Mouse (Mus musculus) kidney, adult 9 months (tissue): ENCODE measurements at regions not wholly inside any gene's neighbourhood (a gene's known extent, or its start where the extent isn't known, plus 50 kb on each side); places are given as distances from the start of the nearest gene placed in this dataset.

Source experiments
- DNase-seq: peaks from one replicate; pipeline ENCODE4 v3.0.0; 2022

DNA sequence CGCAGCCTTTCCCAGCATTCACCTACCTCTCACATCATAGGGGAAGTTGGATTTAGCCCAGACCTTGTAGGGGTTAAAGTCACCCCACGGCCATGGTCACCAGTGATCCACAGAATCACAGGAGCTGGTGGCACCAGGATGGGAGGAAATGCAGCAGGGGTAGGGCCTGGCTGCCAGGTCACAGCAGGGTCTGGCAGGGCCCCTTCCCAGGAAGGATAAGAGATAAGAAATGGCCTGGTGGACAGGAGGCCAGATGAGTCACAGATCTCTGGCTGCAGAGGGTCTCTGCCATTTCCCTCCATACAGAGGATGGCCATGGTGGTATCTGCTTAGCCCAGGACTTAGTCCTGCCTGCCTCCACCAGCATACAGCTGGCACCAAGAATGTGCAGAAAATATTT is 103.0 kb downstream of the Cstad start:
- DNase-seq = no peak

DNA sequence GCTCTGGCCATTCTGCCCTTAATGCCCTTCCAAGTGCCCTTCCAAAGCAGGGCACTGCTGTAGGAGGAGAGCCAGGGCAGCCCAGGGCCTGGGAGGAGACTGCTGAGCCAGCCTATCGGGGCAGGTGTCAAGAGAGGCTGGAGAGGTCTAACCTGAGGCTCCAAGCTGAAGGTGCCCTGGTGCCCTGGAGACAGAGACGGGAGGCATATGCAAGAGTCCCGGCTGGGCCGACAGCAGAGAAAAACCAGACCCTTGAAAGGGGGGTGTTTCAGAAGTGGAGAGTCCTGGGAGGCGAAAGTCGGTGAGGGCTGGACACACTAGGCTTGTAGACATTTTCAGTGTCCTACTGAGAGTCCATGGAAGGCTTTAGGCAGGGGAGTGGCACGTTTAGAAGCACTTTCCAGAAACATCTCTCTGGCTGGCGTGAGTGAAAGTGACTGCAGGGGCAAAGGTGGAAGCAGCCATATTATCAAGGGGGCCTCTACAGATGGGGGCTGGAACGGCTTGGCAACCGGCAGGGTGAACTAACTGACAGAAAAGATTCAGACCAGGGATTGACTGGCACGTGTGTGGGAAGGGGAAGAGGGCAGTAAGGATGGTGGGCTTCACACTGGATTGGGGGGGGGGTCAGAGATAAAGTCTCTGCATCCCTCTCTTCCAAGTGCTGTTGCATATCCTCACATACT is 101.1 kb downstream of the Cstad start:
- DNase-seq = peak; percentile 78

DNA sequence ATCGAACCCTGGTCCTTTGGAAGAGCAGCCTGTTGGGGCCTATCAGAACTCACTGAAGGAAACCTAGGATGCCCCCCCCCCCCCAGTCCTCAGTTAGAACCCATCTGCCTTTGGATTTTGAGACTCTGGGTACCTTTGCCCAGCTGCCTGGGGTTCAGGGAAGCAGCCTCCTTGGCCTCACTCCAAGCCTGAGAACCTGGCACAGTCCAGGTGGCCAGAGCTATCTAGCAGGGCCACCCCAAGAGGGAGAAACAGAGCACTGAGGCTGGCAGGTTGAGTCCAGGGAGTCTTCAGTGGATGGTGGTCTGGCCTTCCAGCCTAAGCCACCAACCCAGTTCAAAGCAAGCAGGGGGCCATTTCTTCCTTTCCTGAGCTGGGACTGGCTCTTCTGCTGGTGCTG is 100.2 kb downstream of the Cstad start:
- peak; percentile 72 for DNase-seq

DNA sequence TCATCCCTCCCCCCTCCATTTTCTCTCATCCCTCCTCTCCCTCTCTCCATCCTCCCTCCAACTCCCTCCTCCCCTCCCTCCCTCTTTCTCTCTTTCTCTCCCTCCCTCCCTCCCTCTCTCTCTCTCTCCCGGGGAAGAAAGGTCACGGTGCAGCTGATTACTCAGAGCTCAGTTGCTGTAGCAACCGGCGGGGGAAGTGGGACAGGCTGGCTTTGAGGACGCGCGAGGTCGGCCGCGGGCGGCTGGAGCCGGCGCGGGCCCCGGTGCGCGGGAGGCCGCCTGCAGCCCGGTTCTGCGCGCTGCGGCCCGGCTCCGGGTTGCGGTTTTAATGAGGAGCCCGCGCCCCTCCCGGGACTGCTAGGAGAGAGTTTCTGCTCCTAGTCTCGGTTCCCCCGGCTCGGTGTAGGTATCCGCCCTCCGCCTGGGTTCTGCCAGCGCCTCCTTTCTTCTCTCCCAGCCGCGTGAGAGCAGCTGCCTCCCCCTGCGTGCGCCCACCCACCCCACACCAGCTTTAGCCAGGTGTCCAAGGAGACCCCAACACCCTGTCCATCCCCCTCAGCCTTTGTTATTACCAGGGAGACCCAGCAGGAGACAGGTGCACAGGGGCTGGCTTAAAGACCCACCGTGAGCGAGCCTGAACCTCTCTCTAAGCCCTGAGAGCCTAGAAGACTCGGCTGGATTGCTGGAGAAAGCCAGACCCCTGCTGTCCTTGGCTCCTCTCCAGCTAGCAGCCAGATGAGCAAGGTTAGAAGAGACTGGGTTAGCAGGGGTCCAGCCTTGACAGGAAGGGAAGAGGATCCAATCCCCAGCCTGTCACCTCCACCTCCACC is 98.6 kb downstream of the Cstad start:
- DNase-seq = peak; percentile 87

DNA sequence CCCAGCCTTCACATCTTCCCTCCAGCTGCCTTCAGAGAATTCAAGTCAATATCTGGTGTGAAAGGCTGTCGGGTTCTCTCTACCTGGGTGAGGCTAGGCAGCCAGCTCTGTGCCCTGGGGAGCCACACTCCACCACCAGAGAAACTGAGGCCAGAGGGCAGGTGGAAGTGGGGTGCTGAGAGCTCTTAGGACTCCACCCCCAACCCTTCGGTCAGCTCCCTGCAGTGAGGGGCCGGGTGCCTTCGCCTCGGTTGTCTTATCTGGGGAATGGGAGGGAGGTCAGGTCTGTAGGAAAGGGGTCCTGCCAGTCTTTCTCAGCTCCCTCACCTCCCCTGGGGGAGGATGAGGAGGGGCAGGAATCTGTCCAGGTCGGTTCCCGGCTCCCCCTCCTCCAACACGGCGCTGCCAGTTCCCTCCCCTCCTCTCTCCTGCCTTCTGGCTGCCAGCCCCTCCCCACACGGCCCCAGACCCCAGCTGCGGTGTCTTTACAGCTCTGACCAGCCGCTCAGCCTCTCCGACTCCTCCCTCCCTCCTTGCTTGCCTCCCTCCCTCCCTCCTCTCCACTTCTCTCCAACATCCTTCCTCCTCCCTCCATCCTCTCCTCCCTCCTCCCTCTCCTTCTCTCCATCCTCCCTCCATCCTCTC is 97.8 kb downstream of the Cstad start:
- peak; percentile 43 for DNase-seq

DNA sequence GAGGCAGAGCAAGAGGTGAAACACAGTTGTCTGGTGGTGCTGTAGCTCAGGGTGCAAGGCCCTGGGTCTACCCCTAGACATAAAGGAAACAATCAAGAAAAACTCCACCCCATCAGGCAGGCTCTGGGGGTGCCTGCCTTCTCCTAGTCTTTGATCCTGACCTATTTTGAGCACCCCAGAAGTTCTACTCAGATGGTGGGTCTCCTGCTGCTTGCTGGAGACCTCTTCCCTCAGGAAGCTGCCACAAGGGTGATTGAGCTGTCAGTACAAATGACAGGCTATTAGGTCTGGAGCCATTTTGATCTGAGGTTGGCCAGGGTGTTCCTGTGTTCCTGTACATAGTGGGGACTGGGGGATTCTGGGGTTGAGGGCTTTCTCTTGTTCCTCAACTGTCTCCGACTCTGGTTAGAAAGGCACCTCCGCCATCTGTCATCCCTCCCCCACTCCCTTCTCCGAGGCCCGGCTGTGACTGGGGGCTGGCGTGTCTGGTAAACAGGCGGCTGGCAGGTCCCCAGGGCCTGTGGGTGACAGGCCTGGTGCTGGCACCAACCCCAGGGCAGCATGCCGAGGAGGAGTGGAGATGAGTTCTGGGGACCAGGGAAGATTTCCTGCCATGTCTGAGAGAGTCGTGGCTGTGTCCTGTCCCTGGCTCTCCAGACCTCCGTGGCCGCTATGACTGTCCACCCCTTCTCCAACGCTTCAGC is 97.2 kb downstream of the Cstad start:
- DNase-seq = peak; percentile 57

DNA sequence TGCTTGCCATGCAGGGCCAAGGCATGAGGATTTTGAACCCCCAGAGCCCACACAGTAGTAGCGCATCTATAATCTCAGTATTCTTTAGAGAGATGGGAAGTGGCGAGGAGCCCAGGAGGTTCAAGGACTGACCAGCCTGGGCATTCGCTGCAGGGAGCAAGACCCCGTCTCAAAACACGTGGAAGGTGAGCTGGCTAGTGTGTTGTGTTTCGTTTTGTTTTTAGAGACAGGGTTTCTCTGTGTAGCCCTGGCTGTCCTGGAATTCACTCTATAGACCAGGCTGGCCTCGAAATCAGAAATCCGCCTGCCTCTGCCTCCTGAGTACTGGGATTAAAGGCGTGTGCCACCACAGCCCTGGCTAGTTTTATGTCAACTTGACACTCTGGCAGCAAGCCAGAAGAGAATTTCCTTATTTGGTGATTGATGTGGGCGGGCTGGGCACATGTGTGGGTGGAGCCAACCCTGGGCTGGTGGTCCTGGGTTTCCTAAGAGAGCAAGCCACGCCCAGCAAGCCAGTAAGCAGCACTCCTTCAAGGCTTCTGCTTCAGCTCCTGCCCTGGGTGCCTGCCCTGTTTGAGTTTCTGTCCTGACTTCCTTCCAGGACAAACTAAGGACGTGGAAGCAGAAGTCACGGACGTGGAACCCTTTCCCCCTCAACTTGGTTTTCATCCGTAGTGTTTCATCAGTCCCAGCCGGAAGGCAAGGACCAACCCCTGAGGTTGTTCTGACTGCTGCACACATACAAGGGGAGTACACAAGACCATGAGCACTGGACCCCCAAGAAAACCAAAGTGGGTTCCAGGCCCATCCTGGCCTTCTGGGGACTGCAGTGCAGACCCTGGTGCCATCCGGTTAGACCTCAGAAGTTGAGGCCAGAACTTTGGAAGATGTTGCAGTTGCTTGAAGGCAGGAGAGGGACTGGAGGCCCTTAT is 96.4 kb downstream of the Cstad start:
- peak; percentile 55 for DNase-seq

DNA sequence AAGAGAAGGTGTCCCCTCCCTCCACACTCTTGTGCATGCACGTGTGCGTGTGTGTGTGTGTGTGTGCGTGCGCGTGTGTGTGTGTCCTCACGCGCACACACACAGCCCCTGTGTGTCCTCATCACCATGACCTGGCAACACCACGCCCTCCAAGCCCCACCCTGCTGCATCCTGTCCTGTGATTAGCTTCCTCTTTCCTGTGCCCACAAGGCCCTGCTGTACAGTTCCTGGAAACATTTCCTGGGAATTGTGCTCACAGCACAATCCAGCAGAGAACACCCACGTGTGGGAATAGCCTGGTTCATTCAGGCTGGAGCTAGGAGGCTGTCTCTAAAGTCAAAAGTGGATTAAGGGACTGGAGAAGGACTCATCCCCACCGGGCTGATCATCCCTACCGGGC is 95.5 kb downstream of the Cstad start:
- DNase-seq = peak; percentile 77

DNA sequence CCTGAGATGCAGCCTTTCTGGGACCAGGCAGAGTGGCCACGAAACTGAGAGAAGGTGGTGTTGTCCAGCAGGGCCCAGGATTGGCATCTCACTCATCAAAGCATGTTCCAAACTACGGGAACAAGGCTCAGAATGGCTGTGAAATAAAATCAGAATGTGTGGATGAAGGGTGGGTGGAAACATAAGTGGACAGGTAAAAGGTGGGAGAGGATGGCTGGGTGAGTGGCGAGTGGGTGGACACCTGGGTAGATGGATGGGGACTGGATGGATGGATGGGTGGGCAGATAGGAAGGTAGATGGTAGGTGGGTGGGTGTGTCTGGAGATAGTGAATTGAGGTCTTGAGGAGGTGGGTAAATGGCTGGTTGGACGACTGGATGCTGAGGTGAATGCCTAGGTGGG is 93.6 kb downstream of the Cstad start:
- no peak for DNase-seq

DNA sequence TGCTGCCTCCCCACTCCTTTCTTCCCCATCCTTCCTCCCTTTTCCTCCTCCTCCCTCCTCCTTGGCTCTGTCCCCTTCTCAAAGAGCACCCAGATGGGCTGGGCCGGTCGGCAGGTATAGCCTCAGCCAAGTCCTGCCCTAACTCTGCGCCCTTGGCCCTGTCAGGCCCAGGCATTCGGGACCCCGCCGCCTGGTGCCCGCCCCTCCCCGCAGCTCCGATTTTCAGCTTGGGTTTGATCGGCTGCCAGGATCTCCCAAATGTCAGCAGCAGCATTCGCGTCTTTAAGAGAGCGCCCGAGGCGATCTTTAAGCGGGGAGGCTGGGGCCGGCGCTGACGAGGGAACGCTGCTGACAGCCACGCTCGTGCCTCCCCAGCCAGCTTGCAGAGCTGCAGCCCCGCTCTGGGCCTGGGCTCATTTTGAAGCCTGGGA is 92.3 kb downstream of the Cstad start:
- DNase-seq = peak; percentile 37

DNA sequence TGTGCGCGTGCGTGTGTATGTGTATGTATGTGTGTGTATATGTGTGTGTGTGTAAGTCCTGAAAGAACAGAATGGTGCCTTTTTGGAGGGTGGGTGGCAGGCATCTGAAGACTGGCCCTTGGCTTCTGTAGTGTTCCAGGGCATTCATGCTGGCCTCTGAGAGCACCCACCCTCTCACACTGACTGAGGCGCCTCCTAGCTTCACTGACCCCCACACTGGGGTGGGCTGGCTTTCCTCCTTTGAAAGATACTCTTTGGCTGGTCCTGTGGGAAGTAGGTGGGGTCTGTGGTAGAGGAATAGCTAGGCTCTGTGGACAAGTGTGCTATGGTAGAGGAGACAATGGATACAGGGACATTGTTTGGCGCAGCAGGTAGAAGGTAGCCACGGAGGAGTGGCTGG is 91.5 kb downstream of the Cstad start:
- no peak for DNase-seq

DNA sequence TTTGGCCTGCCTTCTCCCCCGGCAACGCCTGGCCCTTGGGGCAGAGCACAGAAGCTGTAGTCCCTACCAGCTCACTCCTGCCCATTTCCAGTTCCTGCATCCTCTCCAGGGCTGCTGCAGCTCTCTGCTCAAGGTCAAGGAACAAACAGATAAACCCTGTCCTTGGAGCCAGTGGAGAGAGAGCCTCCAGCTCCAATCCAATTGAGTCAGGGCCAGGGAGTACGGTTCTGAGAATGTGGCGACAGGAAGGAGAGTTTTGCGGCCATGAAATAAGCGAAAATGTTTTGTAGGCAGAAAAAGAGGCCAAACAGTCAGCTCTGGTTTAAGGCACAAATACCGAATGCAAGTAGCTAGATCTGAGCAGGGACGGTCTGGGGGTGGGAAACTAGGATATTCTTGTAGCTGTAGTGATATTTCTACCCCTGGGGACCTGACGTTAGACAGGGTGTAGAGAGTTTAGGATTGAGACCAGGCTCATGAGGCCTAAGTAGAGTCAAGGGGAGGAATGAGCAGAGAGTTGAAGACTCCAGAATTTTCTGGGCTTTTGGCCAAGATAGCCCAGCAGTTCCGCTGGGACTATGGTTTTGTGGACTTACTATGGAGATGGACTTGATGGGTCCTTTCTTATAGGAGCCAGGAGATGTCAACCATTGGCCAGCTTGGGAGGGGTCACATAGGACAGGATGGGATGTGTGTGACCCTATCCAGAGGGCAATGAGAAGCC is 90.5 kb downstream of the Cstad start:
- DNase-seq = peak; percentile 52

DNA sequence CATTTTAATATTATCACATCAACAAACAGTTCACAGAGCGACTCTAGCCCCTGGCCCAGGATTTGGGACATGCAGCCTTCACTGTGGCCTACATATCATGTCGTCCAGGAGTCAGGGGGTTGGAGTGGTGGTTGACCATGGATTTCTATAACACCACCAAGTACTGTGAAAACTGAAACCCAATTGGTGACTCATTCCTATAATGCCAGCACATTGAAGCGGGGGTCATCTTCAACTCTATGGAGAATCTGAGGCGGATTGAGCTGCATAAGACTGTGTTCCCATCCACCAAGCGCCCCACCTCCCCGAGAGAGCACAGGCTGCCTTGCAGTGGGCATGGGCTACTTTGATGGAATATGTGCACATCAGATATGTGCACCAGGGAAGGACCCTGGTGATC is 89.6 kb downstream of the Cstad start:
- DNase-seq = no peak

DNA sequence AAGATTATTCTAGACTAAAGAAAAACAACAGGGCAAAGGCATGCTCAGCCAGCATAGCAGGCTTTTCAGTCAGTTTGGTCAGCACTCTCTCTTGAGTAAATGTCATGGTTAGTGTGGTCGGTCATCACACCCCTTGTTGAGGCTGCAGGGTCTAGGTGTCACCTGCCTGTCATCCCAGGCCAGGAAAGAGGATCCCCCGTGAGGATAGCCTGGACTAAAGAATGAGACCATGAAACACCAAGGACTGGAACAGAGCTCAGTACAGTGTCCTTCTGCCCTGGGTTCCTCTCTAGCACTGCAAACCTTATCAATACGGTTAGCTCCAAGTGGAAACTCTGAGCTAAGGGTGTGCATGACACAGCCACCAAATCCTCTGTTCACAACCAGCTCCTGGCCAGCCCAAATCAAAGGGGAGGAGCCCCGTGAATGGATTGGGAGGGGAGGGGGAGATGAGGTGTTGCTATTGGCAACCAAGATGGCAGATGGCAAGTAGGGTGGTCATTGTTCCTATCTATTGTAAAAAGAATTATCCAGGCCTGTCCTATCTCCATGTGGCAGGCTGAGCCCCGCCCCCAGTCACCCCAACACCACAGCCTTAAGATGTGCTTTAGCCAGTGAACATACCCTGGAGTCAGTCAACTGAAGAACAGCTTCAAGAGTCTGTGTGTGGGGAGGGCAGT is 87.4 kb downstream of the Cstad start:
- DNase-seq = no peak

DNA sequence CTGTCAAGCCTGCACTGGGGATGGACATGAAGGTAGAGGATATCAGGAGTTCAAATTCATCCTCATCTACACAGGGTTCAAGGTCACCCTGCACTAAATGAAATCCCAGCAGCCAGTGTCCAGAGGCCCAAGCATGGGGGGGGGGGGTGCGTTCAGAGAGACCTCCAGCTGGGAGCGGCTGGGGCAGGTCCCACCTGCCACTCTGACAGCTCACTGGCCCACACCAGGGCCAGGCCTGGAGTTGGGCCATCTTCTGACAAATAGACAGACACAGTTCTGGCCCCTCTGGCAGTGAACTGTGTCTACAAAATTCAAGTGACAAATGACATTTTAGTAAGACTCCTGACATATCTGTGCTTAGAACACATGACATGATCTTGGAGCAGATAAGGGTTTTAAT is 86.8 kb downstream of the Cstad start:
- no peak for DNase-seq

DNA sequence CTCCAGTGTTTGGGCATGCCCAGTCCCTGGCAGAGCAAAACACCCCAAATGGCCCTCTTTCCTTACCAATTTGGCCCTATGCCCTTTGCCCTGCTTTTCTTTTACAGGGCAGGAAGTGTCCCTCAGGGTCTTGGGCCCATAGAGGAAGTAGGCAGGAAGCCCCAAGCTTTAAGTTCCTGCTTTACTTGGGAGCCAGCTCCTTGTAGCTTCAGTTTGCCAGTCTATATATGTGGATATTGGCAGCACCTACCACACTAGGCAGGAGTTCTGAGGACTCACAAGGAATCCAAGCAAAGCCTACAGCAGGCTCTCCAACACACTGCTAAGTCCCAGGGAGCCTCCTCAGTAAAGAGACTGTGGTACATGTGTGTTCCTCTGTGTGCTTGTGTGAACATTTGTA is 84.2 kb downstream of the Cstad start:
- no peak for DNase-seq

DNA sequence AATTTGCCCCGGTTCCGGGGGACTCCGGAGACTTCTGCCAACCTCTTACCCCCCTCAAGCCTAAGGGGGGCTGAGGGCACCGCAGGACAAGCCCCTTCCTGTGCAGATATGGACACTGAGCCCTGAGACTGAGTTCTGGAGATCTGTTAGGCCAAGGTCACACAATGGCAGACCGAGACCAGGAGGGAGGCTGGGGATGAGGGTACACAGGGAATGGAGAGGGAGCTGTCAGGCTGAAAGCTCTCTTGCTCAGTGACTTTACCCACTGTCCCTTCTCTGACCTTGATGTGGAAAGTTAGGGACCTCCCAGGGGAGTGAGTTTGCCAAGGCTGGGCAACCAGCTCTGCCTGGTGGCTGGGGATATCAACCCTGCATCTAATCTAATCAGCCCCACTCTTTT is 82.7 kb downstream of the Cstad start:
- DNase-seq = peak; percentile 39

DNA sequence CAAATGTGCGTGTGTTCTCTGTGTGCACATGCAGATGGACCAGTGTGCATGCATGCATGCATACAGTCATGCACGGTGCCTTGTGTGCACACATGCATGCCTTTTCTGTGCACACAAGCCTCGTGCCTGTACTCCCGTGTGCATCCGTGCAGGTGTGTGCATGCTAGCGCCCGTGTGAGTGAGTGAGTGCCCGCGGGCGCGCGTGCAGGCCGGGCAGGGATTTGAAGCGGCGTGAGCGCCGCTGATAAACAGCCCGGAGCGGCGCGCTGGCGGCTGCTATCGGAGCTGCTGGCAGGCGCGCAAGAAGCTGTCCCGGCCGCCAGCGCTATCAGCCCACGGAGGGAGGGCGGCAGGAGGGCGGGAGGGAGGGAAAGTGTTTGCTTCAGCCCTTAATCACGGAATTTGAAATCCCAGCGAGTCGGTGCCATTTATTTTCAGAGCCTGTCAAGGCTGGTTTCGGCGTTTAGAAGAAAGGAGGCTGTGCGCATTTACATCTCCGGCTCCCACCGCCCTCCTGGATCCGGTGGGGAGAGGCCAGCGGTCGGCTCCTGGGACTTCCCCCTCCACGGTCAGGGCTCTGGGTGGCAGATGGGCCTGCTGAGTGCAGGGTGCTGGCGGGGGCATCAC is 82.1 kb downstream of the Cstad start:
- peak; percentile 62 for DNase-seq

DNA sequence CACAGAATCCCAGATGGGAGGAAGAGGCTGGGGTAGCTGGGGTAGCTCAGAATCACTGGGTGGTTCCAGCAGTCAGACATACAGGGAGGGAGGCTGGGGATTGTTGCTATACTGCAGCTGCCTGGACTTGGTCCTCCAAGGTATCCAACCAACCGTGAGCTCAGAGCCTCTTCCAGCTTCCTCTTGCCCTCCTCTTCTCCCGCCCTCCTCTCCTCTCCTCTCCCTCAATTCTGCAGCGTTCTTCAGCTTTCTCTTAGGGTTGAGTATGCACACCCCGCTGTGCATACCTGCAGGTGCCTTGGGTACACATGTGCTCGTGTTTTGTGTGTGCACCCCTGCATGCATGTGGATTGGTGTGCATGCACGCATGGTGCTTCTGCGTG is 81.6 kb downstream of the Cstad start:
- DNase-seq = no peak

DNA sequence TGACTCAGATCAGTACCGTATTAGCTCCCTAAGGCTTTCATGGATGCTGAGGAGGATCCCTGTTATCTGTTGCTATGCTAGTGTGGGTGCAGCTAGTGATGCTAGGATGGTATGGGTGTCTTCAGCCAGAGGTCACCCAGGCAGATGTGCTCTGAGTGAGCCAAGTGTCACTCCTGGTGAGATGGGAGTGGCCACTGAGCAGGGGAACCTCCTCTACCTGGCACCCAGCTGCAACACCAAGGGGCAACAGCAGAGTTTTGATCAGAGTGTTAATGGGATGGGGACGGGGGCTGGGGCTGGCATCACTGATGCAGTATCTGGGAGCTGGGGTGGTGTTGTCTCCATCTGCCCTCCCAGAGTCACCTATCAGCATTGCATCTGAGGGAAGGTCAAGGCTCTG is 81.0 kb downstream of the Cstad start:
- no peak for DNase-seq
